Mouse (Mus musculus) left cerebral cortex, postnatal 10 days (tissue): ENCODE measurements around the gene Ears2. TPM values are rescaled to one million over a fixed set of nuclear protein-coding genes. Genes with fewer than 3 reads are reported as not detected.

Experiments used
- total RNA-seq, 2 experiments: library from RNA; stranded (reverse); gene quantifications; 2 replicates each; pipeline ENCODE4 v1.2.3; 2021

The Ears2 gene
- total RNA-seq, 2 experiments from 2014 or later: 7.6 to 7.8 TPM

Other genes starting within 250 kb of the Ears2 start
- gene Scnn1b, start 202.2 kb downstream of the Ears2 start, total RNA-seq: not detected
- gene Cog7, start 85.6 kb downstream of the Ears2 start, total RNA-seq: 10 to 100 TPM; 35.2 to 36.5 TPM
- 10 to 100 TPM; 32.8 to 34.8 TPM for gene Gga2, start 46.0 kb downstream of the Ears2 start, total RNA-seq
- gene Ubfd1, start 88 bp downstream of the Ears2 start, total RNA-seq: 10 to 100 TPM; 67.0 to 70.7 TPM
- 100 to 1,000 TPM; 274 TPM for gene Ndufab1, start 34.6 kb upstream of the Ears2 start, total RNA-seq
- 1 to 10 TPM; 1.9 to 3.4 TPM for gene Palb2, start 65.7 kb upstream of the Ears2 start, total RNA-seq
- 100 to 1,000 TPM; 103 to 107 TPM for gene Dctn5, start 65.8 kb upstream of the Ears2 start, total RNA-seq
- gene Plk1, start 92.2 kb upstream of the Ears2 start, total RNA-seq: 1 to 10 TPM; 3.1 to 4.0 TPM
- gene Ern2, start 118.9 kb upstream of the Ears2 start, total RNA-seq: 1 to 10 TPM in 1 of 2 experiments, under 1 TPM in 1; 0.92 to 1.1 TPM
- 1 to 10 TPM; 2.5 to 3.6 TPM for gene Chp2, start 152.2 kb upstream of the Ears2 start, total RNA-seq
- 100 to 1,000 TPM; 792 to 820 TPM for gene Prkcb, start 221.5 kb upstream of the Ears2 start, total RNA-seq